Mouse (Mus musculus) stomach, postnatal 0 days (tissue): ENCODE data around the gene Olfr9.

Source experiments
- CTCF ChIP-seq: IDR thresholded peaks from 2 replicates; pipeline ENCODE4 v1.5.1; 2016; ENCODE audit warnings: antibody characterized with exemption, low read depth, mild to moderate bottlenecking, moderate library complexity
- EP300 ChIP-seq: optimal IDR thresholded peaks from 2 replicates; pipeline ENCODE3; 2016; ENCODE audit warnings: antibody characterized with exemption

DNA sequence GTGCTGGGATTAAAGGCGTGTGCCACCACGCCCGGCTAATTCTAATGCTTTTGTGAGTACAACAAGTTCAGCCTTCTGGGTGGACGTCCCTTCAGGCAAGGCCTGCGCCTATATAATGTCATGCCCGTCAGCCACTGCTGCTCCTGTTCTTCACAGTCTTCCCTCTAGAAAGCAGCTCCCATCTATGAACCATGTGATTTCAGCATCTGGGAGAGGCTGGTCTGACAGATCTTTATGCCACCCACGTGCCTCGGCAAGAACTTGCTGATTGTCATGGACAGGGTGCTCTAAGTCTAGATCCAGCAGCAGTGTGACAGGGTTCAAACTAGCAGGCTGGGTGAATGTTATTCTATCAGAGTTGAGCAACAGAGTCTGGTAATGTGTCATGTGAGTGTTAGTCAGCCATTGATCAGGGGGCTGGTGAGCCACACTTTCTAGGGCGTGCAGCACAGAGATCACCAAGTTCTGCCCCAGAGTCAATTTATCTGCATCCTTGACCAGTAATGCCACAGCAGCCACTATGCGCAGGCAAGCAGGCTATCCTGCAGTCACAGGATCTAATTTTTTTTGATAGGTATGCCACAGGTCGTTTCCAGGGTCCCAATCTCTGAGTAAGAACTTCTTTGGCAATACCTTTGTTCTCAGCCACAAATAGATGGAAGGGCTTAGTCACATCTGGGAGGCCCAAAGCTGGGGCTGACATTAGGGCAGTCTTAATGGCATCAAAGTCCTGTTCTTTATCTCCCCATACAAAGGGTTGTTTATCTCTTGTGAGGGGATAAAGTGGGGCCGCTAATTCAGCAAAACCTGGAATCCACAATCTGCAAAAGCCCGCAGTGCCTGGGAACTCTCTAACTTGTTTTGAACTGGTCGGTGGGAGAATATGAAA, 15.0 kb downstream of the Olfr9 start:
- TF ChIP-seq CTCF = no peak
- TF ChIP-seq EP300 = no peak
